Mouse (Mus musculus) right cerebral cortex, postnatal 14 days (tissue): ENCODE measurements at regions not wholly inside any gene's neighbourhood (a gene's known extent, or its start where the extent isn't known, plus 50 kb on each side); places are given as distances from the start of the nearest gene placed in this dataset.

Experiments
- DNase-seq: peaks from one replicate; pipeline ENCODE4 v3.0.0; 2022

GRCm38 (mm10) chr14:78368881-78369280, 61.0 kb upstream of the Tnfsf11 start:
- no peak for DNase-seq

- no peak for DNase-seq
These were observed 57.0 kb upstream of the Tnfsf11 start for GRCm38 (mm10) chr14:78364822-78365221.

DNA sequence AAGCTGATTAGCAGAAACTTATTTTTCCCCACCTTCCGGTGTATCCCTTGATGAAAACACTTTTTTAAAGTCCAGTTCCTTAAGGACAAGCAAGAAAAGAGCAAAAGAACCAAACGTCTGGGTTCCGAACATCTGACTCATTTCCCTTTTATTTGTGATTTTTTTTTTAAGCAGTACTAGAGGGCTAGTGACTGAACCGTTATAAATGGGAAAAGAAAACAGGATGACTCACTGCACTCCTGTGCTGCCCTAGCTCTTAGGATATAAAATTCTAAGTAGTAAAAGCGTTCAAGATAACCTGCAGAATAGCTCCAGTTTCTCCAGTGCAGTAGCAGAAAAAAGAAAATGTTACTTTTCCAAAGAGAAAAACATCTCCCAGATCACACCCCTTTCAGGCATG, 55.3 kb upstream of the Tnfsf11 start:
- DNase-seq = no peak
